Mouse (Mus musculus) kidney, adult 9 months (tissue): ENCODE measurements around the gene Ap2a2.
"Not testable (repeated sequence)": the region's sequence is repeated elsewhere in the genome, so short reads cannot be mapped to it uniquely, and the experiment has no call there.

Source experiments
- DNase-seq: peaks from one replicate; pipeline ENCODE4 v3.0.0; 2022

The Ap2a2 gene

GRCm38 (mm10) chr7:141560471-141560870 is 1.5 kb upstream of the Ap2a2 start:
- DNase-seq = no peak

DNA sequence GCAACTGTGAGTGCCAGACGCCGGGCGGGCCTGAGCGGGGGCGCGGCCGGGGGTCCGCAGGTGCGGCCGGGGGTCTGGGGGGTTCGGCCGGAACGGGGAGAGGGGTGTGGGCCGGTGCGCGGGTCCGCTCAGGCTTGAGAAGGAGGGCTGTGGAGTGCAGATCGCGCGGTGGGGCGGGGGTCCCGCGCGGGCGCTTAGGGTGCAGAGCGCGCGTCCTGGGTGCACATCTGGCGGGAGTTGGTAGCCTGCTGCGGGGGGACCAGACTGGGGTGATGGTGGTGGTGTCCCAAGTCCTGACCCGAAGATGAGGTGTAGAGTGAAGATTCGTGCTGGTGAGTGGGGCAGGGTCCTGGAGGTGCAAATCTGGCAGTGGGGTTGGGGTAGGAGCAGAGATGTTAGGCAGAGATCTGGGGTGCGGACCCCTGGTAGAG is 463 bp downstream of the Ap2a2 start:
- no peak for DNase-seq

GRCm38 (mm10) chr7:141562852-141563427 is 967 bp downstream of the Ap2a2 start:
- peak; percentile 85 for DNase-seq

- no peak for DNase-seq
These were observed 2.6 kb downstream of the Ap2a2 start for GRCm38 (mm10) chr7:141564561-141564960.

- no peak for DNase-seq
These were observed 4.6 kb downstream of the Ap2a2 start for GRCm38 (mm10) chr7:141566587-141566986.

GRCm38 (mm10) chr7:141569283-141569803 is 7.4 kb downstream of the Ap2a2 start:
- no peak for DNase-seq

- DNase-seq = no peak
These were observed 7.9 kb downstream of the Ap2a2 start for GRCm38 (mm10) chr7:141569916-141570315.

DNA sequence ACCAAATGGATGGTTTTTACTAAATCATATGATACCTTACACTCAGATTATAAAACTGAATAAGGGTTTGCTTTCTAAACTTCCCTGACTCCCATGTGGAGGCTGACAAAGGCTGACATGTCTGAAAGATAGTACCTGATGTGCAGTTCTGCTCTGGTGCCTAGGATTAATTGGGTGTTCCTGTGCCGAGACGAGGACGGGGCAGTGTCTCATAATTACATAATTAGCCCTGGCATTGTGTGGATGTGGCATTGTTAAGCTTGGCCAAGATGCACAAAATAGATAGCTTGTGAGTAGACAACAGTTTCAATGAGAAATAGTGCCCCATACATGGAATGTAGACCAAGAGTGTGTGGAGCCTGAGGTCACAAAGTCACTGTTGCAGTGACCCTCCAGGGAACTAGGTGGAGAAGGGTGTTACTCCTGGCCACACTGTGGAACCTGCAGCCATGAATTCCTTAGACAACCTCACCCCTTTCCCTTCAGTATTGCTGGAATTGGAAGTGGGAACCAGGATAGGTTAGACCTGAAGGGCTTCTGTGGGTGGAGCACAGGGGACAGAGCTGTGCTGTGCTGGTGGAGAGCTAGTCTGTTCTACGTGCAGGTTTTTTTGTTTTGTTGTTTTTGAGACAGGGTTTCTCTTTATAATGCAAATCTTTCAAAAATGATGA is 8.8 kb downstream of the Ap2a2 start:
- DNase-seq = peak; percentile 52

GRCm38 (mm10) chr7:141574041-141574440 is 12.1 kb downstream of the Ap2a2 start:
- DNase-seq = no peak

DNA sequence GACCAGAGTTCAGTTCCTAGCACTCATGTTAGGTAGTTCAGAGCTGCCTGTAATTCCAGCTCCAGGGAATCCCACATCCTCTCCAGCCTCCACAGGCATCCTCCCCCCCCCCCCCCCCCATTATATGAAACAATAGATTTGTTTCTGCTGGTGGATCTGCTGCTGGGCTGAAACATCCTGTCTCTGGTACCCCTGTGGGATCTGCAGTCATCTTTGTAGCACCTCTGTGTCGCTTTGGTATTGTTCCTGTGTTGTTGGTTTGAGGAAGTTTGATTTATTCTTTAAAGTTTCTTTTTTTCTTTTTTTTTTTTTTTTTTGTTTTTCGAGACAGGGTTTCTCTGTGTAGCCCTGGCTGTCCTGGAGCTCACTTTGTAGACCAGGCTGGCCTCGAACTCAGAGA is 13.5 kb downstream of the Ap2a2 start:
- DNase-seq = no peak

GRCm38 (mm10) chr7:141577801-141578200 is 15.8 kb downstream of the Ap2a2 start:
- DNase-seq = no peak

- no peak for DNase-seq
These were observed 16.5 kb downstream of the Ap2a2 start for GRCm38 (mm10) chr7:141578511-141578910.

DNA sequence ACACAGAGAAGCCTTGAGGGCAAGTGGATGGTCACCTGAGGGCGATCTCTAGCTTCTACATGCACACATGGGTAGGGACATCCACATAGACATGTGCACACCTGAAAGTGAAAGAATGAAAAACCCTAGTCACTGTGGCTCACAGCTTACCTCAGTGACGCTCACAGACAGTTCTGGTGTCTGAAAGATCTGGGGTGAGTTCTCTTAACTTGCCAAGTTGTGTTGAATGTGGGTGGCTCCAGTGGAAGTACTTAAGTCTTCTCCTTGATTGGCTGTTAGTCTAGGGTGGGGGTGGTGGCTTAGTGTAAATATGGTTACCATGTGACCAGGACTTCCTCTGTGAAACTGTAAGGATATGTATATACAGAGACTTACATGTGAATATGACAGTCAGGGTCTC is 17.0 kb downstream of the Ap2a2 start:
- no peak for DNase-seq

GRCm38 (mm10) chr7:141581323-141581722 is 19.4 kb downstream of the Ap2a2 start:
- peak; percentile 96 for DNase-seq

DNA sequence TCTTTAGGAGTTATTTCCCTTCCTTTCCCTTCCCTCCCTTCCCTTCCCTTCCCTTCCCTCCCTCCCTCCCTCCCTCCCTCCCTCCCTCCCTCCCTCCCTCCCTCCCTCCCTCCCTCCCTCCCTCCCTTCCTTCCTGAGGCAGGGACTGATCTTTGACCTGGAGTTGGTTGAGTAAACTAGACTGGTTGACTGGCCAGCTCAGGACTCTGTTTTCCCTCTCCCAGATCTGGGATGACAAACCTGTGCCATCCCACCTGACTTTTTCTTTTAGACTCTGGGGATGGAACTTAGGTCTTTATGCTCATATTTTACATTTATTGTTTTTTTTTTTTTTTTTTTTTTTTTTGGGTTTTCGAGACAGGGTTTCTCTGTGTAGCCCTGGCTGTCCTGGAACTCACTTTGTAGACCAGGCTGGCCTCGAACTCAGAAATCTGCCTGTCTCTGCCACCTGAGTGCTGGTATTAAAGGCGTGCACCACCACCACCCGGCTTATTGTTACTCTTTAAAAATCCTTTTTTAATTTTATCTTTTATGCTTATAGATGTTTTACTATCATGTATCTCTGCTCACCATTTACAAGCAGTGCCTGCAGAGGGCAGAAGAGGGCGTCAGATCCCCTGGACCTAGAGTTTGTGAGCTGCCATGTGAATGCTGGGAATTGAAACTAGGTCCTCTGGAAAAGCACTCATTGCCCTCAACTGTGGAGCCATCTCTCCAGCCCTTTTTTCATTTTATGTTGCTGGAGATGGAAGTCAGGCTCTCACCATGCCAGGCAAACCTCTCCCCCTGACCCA is 22.3 kb downstream of the Ap2a2 start:
- peak; percentile 56 for DNase-seq

- DNase-seq = no peak
These were observed 23.3 kb downstream of the Ap2a2 start for GRCm38 (mm10) chr7:141585288-141585687.

- no peak for DNase-seq
These were observed 23.9 kb downstream of the Ap2a2 start for GRCm38 (mm10) chr7:141585881-141586280.

- peak; percentile 78 for DNase-seq
These were observed 26.9 kb downstream of the Ap2a2 start for GRCm38 (mm10) chr7:141588890-141589289.

DNA sequence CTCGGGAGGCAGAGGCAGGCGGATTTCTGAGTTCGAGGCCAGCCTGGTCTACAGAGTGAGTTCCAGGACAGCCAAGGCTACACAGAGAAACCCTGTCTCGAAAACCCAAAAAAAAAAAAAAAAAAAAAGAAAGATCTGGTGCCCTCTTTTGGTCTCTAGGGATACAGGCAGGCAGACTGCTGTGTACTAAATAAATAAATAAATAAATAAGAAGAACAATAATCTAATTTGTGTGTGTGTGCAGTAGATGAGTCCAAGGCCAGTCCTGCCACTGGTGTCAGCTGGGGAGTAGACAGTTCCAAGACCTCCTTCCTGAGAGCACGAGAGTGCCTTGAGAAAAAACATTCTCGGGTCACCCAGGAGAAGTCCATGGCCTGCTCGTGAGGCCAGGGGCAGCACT is 28.3 kb downstream of the Ap2a2 start:
- not testable (repeated sequence) for DNase-seq

DNA sequence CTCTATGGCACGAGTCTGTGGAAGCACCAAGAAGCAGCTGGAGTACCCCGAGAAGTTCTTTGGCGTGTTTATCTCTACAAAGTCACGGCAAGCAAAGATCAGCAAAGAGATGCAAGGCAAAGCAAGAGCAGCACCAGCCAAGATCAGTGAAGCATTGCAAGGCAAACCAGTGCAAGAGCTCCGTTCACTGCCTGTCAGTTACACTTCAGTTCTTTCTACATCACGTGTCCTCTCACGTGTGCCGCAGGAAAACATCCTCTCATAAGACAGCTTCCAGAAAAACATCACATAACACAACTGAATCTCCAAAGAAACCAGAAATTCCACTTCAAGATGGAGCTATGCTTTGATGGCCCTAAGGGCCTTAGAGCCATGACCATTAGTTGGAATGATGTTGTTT is 29.0 kb downstream of the Ap2a2 start:
- peak; percentile 83 for DNase-seq

GRCm38 (mm10) chr7:141592096-141592495 is 30.1 kb downstream of the Ap2a2 start:
- DNase-seq = peak; percentile 70

- no peak for DNase-seq
These were observed 31.1 kb downstream of the Ap2a2 start for GRCm38 (mm10) chr7:141593056-141593455.

DNA sequence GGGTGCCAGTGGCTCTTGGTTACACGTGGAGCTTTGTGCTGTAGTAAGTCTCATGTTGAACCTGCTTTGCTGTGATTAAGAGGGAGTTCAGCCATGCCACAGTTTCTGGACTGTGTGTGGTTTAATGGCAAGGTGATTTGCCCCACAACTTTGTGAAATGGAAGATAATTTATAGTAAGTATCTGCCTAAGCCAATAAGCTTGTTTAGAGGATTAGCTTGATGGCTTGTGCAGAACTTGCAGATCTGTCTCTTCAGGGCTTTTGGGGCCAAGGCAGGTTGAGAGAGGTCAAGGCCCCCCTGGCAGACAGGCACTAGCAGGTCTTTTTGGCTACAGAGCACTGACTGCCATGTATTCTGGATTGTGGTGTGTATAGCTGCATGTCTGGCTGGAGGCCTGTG is 35.0 kb downstream of the Ap2a2 start:
- no peak for DNase-seq

GRCm38 (mm10) chr7:141597563-141597962 is 35.6 kb downstream of the Ap2a2 start:
- DNase-seq = no peak
